Mouse (Mus musculus) ES-E14 (cell line): ENCODE measurements around the gene Ccdc13.

Experiments
- MAFK ChIP-seq: IDR thresholded peaks from 2 replicates; pipeline ENCODE4 v1.6.1; 2014; ENCODE audit warnings: mild to moderate bottlenecking, low read depth, low read length, inconsistent platforms; ENCODE audit not compliant: insufficient read depth
- ZC3H11A ChIP-seq: IDR thresholded peaks from 2 replicates; pipeline ENCODE4 v1.6.1; 2012; ENCODE audit warnings: low read depth, mild to moderate bottlenecking, inconsistent platforms, low read length, borderline replicate concordance

GRCm38 (mm10) chr9:121826356-121826755 lies 12.9 kb downstream of the Ccdc13 start:
- TF ChIP-seq ZC3H11A, result no peak
- no peak for TF ChIP-seq MAFK
